Mouse (Mus musculus) olfactory bulb, adult 2 months (tissue): ENCODE results near the gene Plekhb2.

Source experiments
- CTCF ChIP-seq: fragments of 200-500 bp; IDR thresholded peaks from 2 replicates; pipeline ENCODE4 v1.5.1; 2012; ENCODE audit warnings: low read depth, mild to moderate bottlenecking, low read length, moderate library complexity; ENCODE audit not compliant: insufficient read depth
- POLR2A ChIP-seq: fragments of 200-500 bp; IDR thresholded peaks from 2 replicates; pipeline ENCODE4 v1.6.1; 2012; ENCODE audit warnings: mild to moderate bottlenecking, low read depth, low read length, moderate library complexity; ENCODE audit not compliant: insufficient read depth

DNA sequence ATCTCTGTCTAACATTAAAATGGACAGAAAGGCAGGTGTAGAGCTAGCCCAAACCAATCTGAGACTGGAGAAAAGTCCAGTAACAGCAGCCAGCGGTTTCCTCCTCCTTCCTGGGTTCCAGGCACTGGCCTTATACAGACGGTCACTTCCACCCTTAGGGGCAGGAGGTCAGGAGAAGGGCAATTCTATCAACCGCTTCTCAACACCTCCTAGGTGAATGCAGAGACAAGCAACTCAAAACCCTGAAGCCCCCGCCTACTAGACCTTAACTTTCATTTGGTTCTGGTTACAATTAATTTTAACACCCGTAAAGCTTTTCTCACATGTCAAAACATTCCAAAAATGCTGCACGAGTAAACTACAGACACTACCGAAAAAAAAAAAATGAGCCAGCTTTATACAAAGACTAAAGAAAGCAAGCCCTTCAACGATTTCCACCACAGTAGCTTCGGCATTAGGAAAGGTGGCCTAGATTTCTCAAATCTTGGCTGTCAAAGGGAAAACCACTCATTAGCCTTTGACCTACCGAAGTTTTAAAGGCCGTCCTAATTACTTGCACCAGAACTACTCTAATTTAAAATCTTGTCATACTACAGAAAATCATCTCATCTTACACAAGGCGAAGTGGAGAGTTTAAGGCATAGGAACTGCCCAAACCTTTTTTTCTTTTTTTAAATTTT is 7.9 kb upstream of the Plekhb2 start:
- no peak for TF ChIP-seq CTCF
- no peak for TF ChIP-seq POLR2A
